Mouse (Mus musculus): ENCODE data around the gene Sfxn2.
"Not testable (repeated sequence)": the region's sequence is repeated elsewhere in the genome, so short reads cannot be mapped to it uniquely, and the experiment has no call there.

Sfxn2 gene

DNA sequence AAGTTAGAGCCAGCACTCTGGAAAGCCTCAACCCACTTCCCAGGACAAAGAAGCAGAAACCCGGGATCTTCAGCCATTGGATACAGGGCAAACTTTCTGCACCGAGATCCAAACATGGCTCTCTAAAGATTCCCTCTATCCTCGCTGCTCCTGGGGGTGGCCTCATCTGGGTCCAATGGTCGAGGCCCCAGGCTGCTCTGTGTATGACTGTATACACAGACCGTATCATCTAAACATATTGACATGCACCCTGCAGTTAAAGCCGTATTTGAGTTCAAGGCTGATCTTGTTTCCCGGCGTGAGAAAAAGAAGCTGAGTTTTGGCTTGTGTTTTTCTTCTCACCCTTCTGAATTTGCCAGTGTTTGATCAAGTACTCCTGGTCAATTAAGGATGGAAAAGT, 30.4 kb upstream of the Sfxn2 start:
- no peak for DNase-seq (ENCODE audit: low spot score)

- no peak for DNase-seq (ENCODE audit: low spot score)
Observed at GRCm38 (mm10) chr19:46547565-46547964, 25.6 kb upstream of the Sfxn2 start.

- no peak for DNase-seq (ENCODE audit: low spot score)
Observed at GRCm38 (mm10) chr19:46548110-46548509, 25.1 kb upstream of the Sfxn2 start.

DNA sequence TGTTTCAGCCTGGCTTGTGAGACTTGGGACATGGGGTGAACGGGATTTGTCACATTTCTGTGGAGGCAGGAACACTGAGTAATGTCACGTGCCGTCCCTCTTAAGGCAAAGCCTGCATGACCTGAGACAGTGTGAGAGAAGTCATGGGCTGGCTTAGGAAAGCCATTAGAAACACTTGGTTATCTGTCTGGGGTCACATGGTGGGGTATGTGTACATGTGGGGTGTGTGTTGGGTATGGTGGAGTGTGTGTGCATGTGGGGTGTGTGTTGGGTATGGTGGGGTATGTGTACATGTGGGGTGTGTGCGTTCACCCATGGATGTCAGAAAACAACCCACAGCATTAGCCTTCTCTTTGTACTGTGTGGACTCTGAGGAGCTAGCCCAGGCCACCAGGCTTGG, 22.8 kb upstream of the Sfxn2 start:
- DNase-seq (ENCODE audit: low spot score): no peak

- no peak for DNase-seq (ENCODE audit: low spot score)
Observed at GRCm38 (mm10) chr19:46552496-46552895, 20.7 kb upstream of the Sfxn2 start.

- no peak for DNase-seq (ENCODE audit: low spot score)
Observed at GRCm38 (mm10) chr19:46553541-46553955, 19.6 kb upstream of the Sfxn2 start.

DNA sequence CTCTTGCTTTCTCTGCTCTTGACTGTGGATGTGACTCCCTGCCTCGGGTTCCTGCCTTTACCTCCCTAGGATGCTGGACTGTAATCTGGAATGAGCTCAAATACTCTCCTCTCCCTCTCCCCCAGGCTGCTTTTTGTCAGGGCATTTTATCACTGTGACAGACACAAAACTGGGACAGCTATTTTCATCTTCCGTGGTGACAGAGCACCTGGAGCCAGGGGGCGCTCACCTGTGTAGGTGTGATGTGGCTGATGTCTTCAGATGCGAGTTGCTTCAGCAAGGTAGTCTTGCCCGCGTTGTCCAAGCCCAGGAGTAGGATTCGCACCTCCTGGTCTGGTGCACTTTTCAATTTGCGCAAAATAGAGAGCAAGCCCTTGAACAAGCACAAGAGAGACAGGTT, 15.2 kb upstream of the Sfxn2 start:
- DNase-seq (ENCODE audit: low spot score): no peak

- no peak for DNase-seq (ENCODE audit: low spot score)
Observed at GRCm38 (mm10) chr19:46558631-46559030, 14.5 kb upstream of the Sfxn2 start.

DNA sequence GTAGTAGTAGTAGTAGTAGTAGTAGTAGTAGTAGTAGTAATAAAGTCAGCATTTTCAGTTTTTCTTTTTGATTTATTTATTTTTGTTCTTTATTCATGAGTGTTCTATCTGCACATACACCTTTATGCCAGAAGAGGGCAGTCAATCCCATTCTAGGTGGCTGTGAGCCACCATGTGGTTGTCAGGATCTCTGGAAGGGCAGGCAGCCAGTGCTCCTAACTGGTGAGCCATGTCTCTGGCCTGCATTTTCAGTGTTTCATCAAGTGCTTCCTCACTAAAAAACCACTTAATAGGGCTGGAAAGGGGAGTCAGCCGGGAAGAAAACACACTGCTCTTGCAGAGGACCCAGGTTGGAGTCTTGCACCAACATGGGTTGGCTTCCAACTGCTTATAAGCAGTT, 11.0 kb upstream of the Sfxn2 start:
- peak; percentile 79 for DNase-seq (ENCODE audit: low spot score)

- no peak for DNase-seq (ENCODE audit: low spot score)
Observed at GRCm38 (mm10) chr19:46562581-46563515, 10.3 kb upstream of the Sfxn2 start.

- no peak for DNase-seq (ENCODE audit: low spot score)
Observed at GRCm38 (mm10) chr19:46563603-46564002, 9.6 kb upstream of the Sfxn2 start.

DNA sequence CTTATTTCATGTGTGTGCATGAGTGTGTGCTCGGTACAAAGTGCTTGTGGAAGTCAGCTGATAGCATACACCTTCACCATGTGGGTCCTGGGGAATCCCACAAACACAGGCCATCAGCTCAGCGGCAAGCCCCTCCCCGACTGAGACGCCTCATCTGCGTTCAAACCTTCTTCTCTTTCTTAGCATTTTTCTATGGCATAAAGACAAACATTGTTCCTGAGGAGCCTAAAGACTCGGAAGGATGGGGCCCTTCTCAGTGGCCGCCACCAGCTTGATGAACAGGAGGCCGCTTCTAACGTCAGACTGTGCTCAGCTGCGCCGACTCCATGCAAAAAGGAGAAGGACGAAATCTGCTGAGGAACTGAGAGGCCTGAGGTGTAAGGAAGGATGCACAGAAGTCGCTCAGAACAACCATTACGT, 9.1 kb upstream of the Sfxn2 start:
- no peak for DNase-seq (ENCODE audit: low spot score)

GRCm38 (mm10) chr19:46571211-46571877, 1.8 kb upstream of the Sfxn2 start:
- not testable (repeated sequence) for DNase-seq (ENCODE audit: low spot score)

- DNase-seq (ENCODE audit: low spot score): peak; percentile 48
Observed at GRCm38 (mm10) chr19:46571878-46572244, 1.3 kb upstream of the Sfxn2 start.

DNA sequence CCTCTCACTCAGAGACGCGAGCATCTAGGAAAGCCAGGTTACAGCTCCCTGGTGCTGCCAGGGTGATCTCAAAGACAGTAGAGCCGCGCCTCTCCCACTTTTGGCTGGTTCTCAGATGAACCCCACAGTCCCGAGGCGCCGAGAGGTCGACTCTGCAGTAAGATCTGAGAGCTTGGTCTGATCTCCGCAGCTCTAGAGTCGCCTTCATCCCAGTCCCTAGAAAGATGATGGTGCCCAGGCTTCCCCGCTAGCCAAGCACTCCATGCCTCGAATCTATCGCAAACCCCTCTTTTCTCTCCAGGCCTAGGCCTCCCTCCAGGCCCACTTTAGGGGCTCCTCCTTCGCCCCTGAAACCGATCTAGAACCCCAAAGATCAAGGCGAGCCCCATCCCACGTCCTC, 617 bp upstream of the Sfxn2 start:
- DNase-seq (ENCODE audit: low spot score): peak; percentile 61

DNA sequence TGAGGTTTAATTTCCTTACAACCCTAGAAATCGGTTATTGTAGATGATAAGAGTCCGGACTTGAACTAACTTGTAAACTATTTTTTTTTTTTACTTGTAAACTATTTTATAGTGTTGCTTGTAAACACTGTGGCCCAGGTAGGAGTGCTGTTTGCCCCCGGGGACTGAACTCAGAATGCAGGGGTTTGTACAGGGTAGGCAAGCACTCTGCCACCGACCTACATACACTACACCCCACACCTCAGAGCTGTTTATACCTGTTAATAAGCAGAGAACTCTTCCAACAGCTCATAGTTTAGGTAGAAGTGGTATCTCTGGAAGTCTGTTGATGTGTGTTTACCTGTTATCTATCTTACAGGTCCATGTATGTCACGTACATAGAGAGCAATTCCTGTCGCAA, 825 bp downstream of the Sfxn2 start:
- no peak for DNase-seq (ENCODE audit: low spot score)

- no peak for DNase-seq (ENCODE audit: low spot score)
Observed at GRCm38 (mm10) chr19:46575196-46575595, 2.0 kb downstream of the Sfxn2 start.

- DNase-seq (ENCODE audit: low spot score): peak; percentile 92
Observed at GRCm38 (mm10) chr19:46587823-46588508, 14.8 kb downstream of the Sfxn2 start.

GRCm38 (mm10) chr19:46591575-46591974, 18.4 kb downstream of the Sfxn2 start:
- no peak for DNase-seq (ENCODE audit: low spot score)

DNA sequence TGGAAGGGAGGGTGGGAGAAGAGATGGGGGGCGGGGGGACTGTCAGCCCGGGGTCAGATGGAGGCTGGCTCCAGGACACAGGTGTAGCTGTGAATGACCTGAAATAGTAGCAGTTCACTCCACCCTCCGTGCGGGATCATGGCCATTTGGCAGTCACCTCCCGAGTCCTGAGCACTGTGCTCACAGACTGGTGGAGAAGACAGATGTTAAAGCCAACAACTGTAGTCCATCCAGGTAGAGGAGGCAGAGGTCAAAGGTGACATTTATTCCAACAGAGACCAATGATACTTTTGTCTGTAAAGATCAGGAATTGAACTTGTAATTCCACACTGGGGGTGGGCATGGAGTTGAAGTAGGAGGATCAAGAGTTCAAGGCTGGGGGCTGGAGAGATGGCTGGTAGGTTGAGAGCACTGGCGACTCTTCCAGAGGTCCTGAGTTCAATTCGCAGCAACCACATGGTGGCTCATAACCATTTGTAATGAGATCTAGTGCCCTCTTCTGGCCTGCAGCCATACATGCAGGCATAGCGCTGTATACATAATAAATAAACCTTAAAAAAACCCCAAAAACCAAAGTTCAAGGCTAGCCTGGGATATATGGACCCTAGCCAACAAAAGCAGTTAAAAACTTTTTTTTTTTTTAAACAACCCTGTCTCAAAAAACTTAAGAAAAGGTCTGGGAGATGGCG, 19.7 kb downstream of the Sfxn2 start:
- no peak for DNase-seq (ENCODE audit: low spot score)

- DNase-seq (ENCODE audit: low spot score): no peak
Observed at GRCm38 (mm10) chr19:46598187-46598586, 25.0 kb downstream of the Sfxn2 start.

GRCm38 (mm10) chr19:46598720-46599252, 25.6 kb downstream of the Sfxn2 start, which contains the start of gene Wbp1l:
Gene Wbp1l, plus strand, starts transcription at chr19:46599084.
- DNase-seq (ENCODE audit: low spot score): peak; percentile 99
